Mouse (Mus musculus): ENCODE data around the gene Rhpn2. TPM values are rescaled to one million over a fixed set of nuclear protein-coding genes. Genes with fewer than 3 reads are reported as not detected.

Gene Rhpn2
- total and polyA plus RNA-seq, 2 experiments from 2014 or later = 1.6 to 3.3 TPM

GRCm38 (mm10) chr7:35347918-35348700 lies 14.1 kb downstream of the Rhpn2 start:
- Histone ChIP-seq H3K4me3 (ENCODE audit: low read depth, low read length) (no peak overlapping the region), H3K36me3 (ENCODE audit: insufficient read depth) (no peaks in the 10 kb centered on the region), H3K27me3 (ENCODE audit: insufficient read depth, low read length) (no peaks in the 10 kb centered on the region), H3K4me2 (ENCODE audit: low read depth) (no peak overlapping the region), H3K9ac (no peak overlapping the region), H3K27ac (ENCODE audit: low read depth, low read length) (no peak overlapping the region), H3K4me1 (ENCODE audit: insufficient read depth) (no peaks in the 10 kb centered on the region), H3K9me3 (ENCODE audit: low read length) (no peaks in the 10 kb centered on the region)
- no peak for TF ChIP-seq CTCF (IDR thresholded peaks at IDR 0.05; ENCODE audit: low read depth)
- WGBS = 75% methylated on average over 17 of the region's 18 CpGs
- no peak for ATAC-seq
- no peak for DNase-seq

DNA sequence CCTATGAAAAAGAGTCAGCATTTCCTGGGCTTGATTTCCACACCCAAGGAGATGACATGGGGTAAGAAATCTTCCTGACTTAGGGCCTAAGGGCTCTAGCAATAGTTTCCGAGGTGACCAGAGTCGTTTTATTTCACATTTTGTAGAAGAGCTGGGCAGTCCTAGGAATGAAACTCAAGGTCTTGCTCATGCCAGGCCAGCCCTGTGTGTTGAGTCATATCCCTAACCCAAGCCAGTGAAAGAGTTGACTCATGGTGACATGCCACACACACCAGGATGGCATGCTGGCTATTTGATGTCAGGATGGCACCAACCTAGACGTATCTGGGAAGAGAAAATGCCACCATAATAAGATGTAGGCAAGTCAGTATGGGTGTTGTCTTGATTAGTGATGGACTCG lies 15.1 kb downstream of the Rhpn2 start:
- Histone ChIP-seq H3K27me3 (ENCODE audit: insufficient read depth, low read length) (no peaks in the 10 kb centered on the region), H3K4me2 (ENCODE audit: low read depth) (no peak overlapping the region), H3K27ac (ENCODE audit: low read depth, low read length) (no peak overlapping the region), H3K9ac (no peak overlapping the region), H3K4me1 (ENCODE audit: insufficient read depth) (no peaks in the 10 kb centered on the region), H3K9me3 (ENCODE audit: low read length) (no peaks in the 10 kb centered on the region), H3K4me3 (ENCODE audit: low read depth, low read length) (no peak overlapping the region), H3K36me3 (ENCODE audit: insufficient read depth) (no peaks in the 10 kb centered on the region)
- DNase-seq = no peak
- TF ChIP-seq CTCF (IDR thresholded peaks at IDR 0.05; ENCODE audit: low read depth) = no peak
- ATAC-seq = no peak
- 88% methylated on average over 4 of the region's 4 CpGs for WGBS

DNA sequence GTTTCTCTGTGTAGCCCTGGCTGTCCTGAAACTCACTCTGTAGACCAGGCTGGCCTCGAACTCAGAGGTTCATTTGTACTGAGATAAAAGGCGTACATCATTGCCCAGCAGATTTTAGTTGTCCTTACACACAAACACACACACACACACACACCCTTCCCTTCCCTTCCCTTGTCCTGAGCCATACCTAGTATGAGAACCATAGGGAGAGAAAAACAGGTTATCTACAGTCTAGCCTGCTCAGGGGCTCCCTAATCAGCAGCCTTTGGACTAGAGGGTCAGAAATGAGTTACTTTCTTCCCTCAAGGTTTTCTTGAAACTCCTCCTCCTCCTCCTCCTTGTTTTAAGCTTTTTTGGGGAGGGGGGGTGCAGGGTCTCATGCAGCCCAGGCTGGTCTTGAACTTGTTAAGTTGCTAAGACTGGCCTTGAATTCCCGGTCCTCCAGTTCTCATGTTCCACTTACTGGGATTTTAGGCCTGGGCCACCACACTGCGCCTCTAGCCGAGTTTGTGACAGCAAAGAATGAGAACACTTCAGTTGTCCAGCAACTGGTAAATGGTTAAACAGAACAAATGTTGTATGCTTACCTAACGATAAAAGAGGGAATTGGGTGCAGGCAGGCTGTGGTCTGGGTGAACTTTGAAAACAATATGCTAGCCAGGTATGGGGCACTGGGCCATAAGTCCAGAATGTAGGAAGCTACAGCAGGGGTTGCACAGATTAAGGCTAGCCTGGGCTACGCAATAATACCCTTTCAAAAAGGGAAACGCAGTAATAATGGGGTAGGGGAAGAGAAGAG lies 16.1 kb downstream of the Rhpn2 start:
- Histone ChIP-seq H3K36me3 (ENCODE audit: insufficient read depth) (no peaks in the 10 kb centered on the region), H3K27me3 (ENCODE audit: insufficient read depth, low read length) (no peaks in the 10 kb centered on the region), H3K4me1 (ENCODE audit: insufficient read depth) (no peaks in the 10 kb centered on the region), H3K27ac (ENCODE audit: low read depth, low read length) (no peak overlapping the region), H3K4me2 (ENCODE audit: low read depth) (no peak overlapping the region), H3K9ac (no peak overlapping the region), H3K9me3 (ENCODE audit: low read length) (no peaks in the 10 kb centered on the region), H3K4me3 (ENCODE audit: low read depth, low read length) (no peak overlapping the region)
- no peak for ATAC-seq
- DNase-seq = no peak
- WGBS = 87% methylated on average over 8 of the region's 8 CpGs
- no peak for TF ChIP-seq CTCF (IDR thresholded peaks at IDR 0.05; ENCODE audit: low read depth)

- Histone ChIP-seq H3K27ac (ENCODE audit: low read depth, low read length) (no peak overlapping the region), H3K4me2 (ENCODE audit: low read depth) (no peak overlapping the region), H3K36me3 (ENCODE audit: insufficient read depth) (no peaks in the 10 kb centered on the region), H3K9ac (no peak overlapping the region), H3K4me1 (ENCODE audit: insufficient read depth) (no peaks in the 10 kb centered on the region), H3K9me3 (ENCODE audit: low read length) (no peaks in the 10 kb centered on the region), H3K4me3 (ENCODE audit: low read depth, low read length) (no peak overlapping the region), H3K27me3 (ENCODE audit: insufficient read depth, low read length) (no peaks in the 10 kb centered on the region)
- no peak for TF ChIP-seq CTCF (IDR thresholded peaks at IDR 0.05; ENCODE audit: low read depth)
- DNase-seq = no peak
- WGBS = 97% methylated on average over 3 of the region's 3 CpGs
- no peak for ATAC-seq
These were observed 17.2 kb downstream of the Rhpn2 start for GRCm38 (mm10) chr7:35351155-35351554.

GRCm38 (mm10) chr7:35353306-35353705 lies 19.3 kb downstream of the Rhpn2 start:
- Histone ChIP-seq H3K4me1 (ENCODE audit: insufficient read depth) (no peaks in the 10 kb centered on the region), H3K9me3 (ENCODE audit: low read length) (no peaks in the 10 kb centered on the region), H3K9ac (no peak overlapping the region), H3K4me3 (ENCODE audit: low read depth, low read length) (no peak overlapping the region), H3K4me2 (ENCODE audit: low read depth) (no peak overlapping the region), H3K27me3 (ENCODE audit: insufficient read depth, low read length) (no peaks in the 10 kb centered on the region), H3K27ac (ENCODE audit: low read depth, low read length) (no peak overlapping the region), H3K36me3 (ENCODE audit: insufficient read depth) (no peaks in the 10 kb centered on the region)
- 96% methylated on average over 15 of the region's 15 CpGs for WGBS
- ATAC-seq (no peak), DNase-seq (no peak)
- TF ChIP-seq CTCF (IDR thresholded peaks at IDR 0.05; ENCODE audit: low read depth) = no peak

DNA sequence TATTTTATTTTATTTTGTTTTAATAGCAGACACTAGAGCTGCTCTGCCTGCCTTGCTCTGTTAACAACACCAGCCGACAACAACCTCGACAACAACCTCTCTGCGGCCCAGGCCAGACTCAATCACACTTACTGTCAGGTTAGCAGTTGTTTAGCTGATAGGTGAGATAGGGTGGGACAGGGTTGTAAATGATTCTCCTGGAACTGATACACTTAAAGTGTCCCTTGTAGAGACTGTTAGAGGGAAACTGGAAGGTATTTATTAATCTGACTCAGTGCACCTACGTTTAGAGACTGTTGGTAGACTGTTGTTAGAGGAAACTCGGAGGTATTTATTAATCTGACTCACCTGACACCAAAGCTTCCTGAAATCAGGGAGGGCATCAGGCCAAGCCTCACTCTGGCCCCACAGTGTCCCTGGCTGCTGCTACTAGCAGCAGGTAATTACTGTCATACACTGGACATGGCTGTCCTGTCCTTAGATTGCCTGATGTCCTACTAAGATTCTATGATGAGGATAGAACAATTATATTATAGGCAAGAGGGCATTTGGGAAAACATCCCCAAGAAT lies 21.4 kb downstream of the Rhpn2 start:
- no peaks in the 10 kb centered on the region for H3K27me3 ChIP-seq (ENCODE audit: insufficient read depth, low read length)
- TF ChIP-seq CTCF (IDR thresholded peaks at IDR 0.05; ENCODE audit: low read depth) = no peak
- H3K4me1 ChIP-seq (ENCODE audit: insufficient read depth) = no peaks in the 10 kb centered on the region
- no peak overlapping the region for H3K4me3 ChIP-seq (ENCODE audit: low read depth, low read length)
- DNase-seq = no peak
- 87% methylated on average over 5 of the region's 5 CpGs for WGBS
- H3K36me3 ChIP-seq (ENCODE audit: insufficient read depth) = no peaks in the 10 kb centered on the region
- no peaks in the 10 kb centered on the region for H3K9me3 ChIP-seq (ENCODE audit: low read length)
- no peak overlapping the region for H3K4me2 ChIP-seq (ENCODE audit: low read depth)
- ATAC-seq = no peak
- no peak overlapping the region for H3K27ac ChIP-seq (ENCODE audit: low read depth, low read length)
- no peak overlapping the region for H3K9ac ChIP-seq

DNA sequence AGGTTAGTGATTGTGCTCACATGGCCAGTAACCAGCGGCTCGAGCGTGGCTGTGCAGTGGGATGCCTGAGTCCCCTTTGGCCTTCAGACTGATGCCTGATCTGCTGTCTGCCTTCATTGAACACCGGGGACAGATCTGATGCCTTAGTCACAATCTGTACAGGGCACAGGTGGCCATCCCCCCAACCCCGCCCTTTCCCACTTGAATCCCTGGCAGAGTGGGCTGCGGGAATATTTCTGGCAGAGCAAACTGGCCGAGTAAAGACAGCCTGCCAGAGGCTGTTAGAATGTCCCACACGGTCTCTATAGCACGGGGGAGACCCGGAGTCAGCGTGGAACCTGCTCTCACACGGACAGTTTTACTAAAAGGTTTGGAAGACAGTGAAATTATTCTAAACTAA lies 23.7 kb downstream of the Rhpn2 start:
- no peak overlapping the region for H3K4me3 ChIP-seq (ENCODE audit: low read depth, low read length)
- no peaks in the 10 kb centered on the region for H3K4me1 ChIP-seq (ENCODE audit: insufficient read depth)
- no peaks in the 10 kb centered on the region for H3K36me3 ChIP-seq (ENCODE audit: insufficient read depth)
- H3K9me3 ChIP-seq (ENCODE audit: low read length) = no peaks in the 10 kb centered on the region
- 81% methylated on average over 12 of the region's 12 CpGs for WGBS
- no peaks in the 10 kb centered on the region for H3K27me3 ChIP-seq (ENCODE audit: insufficient read depth, low read length)
- H3K4me2 ChIP-seq (ENCODE audit: low read depth) = no peak overlapping the region
- H3K27ac ChIP-seq (ENCODE audit: low read depth, low read length) = no peak overlapping the region
- H3K9ac ChIP-seq = no peak overlapping the region
- no peak for DNase-seq
- ATAC-seq = no peak
- TF ChIP-seq CTCF (IDR thresholded peaks at IDR 0.05; ENCODE audit: low read depth) = no peak

All from forebrain, postnatal 0 days (tissue).